Mouse (Mus musculus): ENCODE measurements around the gene Spag9.

DNA sequence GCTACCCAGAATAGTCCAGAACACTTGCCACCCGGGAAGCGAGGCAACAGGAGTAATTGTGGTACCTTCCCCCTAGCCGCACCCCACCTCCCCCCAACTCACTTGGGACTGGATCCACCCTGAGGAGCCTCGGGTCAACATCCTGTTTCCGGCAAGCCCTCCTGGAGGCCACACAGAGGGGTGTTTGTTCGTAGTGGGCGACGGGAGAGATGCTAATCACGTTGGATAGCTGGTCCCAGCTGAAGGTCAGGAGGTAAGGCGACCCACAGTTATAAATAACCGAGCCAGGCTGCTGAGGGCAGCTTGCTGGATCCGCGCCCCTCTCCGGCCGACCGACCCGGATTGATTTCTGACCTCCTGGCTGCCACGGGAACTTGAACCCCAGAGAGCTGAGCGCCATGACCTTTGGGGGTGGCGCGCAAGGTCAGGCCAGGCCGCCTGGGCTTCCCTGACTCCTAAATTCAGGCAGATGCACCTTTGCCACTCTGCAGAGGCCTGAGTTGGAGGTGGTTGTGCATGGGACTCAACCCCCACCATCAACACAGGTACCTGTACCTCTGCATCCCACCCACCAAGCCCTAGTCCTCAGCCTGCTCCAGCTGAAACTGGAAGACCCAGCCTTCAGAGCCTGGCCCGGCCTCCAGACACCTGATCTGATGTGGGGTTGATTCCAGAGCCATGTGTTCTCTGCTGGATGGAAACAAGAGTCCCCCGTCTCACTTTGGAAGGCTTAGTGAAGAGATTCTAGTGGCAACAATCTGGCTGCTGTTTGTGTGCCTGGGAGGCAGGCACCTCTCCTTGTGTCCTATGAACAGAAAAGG is 142.7 kb downstream of the Spag9 start:
- TF ChIP-seq CTCF (conservative IDR thresholded peaks at IDR 0.05 in 1 of 2, IDR thresholded peaks at IDR 0.05 in 1 of 2; ENCODE audit: low read depth in 2 of 2, low read length in 2 of 2): no peak
- no peak for TF ChIP-seq SIN3A (IDR thresholded peaks at IDR 0.05; ENCODE audit: low read length)
- no peak for TF ChIP-seq POLR2A (IDR thresholded peaks at IDR 0.05; ENCODE audit: low read depth, low read length)
- no peak for TF ChIP-seq MYC (IDR thresholded peaks at IDR 0.05; ENCODE audit: low read depth, low read length)
- TF ChIP-seq KAT2A (IDR thresholded peaks at IDR 0.05; ENCODE audit: insufficient replicate concordance, low read length): no peak
- TF ChIP-seq ZNF384 (IDR thresholded peaks at IDR 0.05; ENCODE audit: low read depth, low read length): no peak
- TF ChIP-seq EP300 (IDR thresholded peaks at IDR 0.05; ENCODE audit: low read length): no peak
- TF ChIP-seq IRF4 (IDR thresholded peaks at IDR 0.05; ENCODE audit: low read depth, low read length): no peak

Measured in CH12.LX (cell line).